Mouse (Mus musculus): Measurements from ENCODE around the gene 1700010I14Rik. TPM values are rescaled to one million over a fixed set of nuclear protein-coding genes. Genes with fewer than 3 reads are reported as not detected.

1700010I14Rik gene
- polyA plus RNA-seq, 1 experiment, result not detected

DNA sequence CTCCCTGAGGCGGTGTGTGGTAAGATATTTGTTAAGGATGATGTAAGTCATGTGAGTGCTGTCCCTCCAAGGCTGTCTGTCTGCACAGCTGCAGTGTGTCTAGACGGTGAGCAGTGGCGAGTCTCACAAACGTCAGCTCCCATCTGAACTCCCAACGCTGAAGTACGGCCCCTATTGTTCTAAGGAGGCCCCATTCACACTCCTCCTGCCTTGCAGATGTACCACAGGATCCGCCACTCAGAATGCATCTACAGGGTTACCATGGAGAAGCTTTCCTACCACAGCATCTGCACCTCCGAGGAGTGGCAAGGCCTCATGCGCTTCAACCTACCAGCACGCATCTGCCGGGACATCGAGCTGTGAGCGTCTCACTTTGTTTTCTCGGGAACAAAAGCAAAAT lies 26.5 kb upstream of the 1700010I14Rik start:
- Histone ChIP-seq H3K27me3 (ENCODE audit: control insufficient read depth, insufficient read depth, low read length, poor library complexity, severe bottlenecking) (no peaks in the 10 kb centered on the region), H3K4me3 (ENCODE audit: low read depth, low read length) (no peak overlapping the region), H3K9ac (ENCODE audit: low read depth, poor library complexity, severe bottlenecking) (no peak overlapping the region), H3K27ac (ENCODE audit: insufficient read depth, low read length) (no peak overlapping the region), H3K9me3 (replicated peaks; ENCODE audit: control insufficient read depth, insufficient read depth, low read length, poor library complexity, severe bottlenecking) (no peaks in the 10 kb centered on the region), H3K4me1 (ENCODE audit: control insufficient read depth, insufficient read depth, low read length) (no peaks in the 10 kb centered on the region), H3K36me3 (ENCODE audit: control insufficient read depth, insufficient read depth, low read length, poor library complexity, severe bottlenecking) (no peaks in the 10 kb centered on the region)
- TF ChIP-seq CTCF (IDR thresholded peaks at IDR 0.05; ENCODE audit: low read depth, low read length) (no peak), EP300 (IDR thresholded peaks at IDR 0.05; ENCODE audit: insufficient read depth, low read depth, low read length) (no peak), POLR2A (IDR thresholded peaks at IDR 0.05; ENCODE audit: insufficient read depth, low read length) (no peak)

DNA sequence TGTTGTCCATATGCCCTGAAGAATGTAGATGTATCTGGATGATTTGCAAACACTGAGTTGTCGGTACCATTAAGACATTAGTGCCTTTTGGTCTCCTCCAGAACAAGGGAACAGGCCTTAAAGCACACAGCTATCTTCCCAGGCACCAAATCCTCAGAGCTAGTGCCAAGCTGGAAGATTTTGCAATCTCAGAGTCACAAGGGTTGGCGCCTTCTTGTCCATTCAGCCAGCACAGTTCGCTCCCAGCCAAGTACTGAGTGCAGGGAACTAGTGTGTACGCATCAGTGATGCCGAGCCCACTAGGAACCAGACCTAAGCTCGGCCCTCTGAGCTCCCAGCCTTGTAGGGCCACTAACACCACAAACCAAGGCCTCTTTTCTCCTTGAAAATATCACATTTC lies 23.0 kb upstream of the 1700010I14Rik start:
- H3K9ac ChIP-seq (ENCODE audit: low read depth, poor library complexity, severe bottlenecking), result no peak overlapping the region
- TF ChIP-seq EP300 (IDR thresholded peaks at IDR 0.05; ENCODE audit: insufficient read depth, low read depth, low read length), result no peak
- TF ChIP-seq CTCF (IDR thresholded peaks at IDR 0.05; ENCODE audit: low read depth, low read length), result no peak
- TF ChIP-seq POLR2A (IDR thresholded peaks at IDR 0.05; ENCODE audit: insufficient read depth, low read length), result no peak
- no peak overlapping the region for H3K4me3 ChIP-seq (ENCODE audit: low read depth, low read length)
- H3K4me1 ChIP-seq (ENCODE audit: control insufficient read depth, insufficient read depth, low read length), result no peaks in the 10 kb centered on the region
- no peaks in the 10 kb centered on the region for H3K36me3 ChIP-seq (ENCODE audit: control insufficient read depth, insufficient read depth, low read length, poor library complexity, severe bottlenecking)
- H3K27ac ChIP-seq (ENCODE audit: insufficient read depth, low read length), result no peak overlapping the region
- no peaks in the 10 kb centered on the region for H3K9me3 ChIP-seq (replicated peaks; ENCODE audit: control insufficient read depth, insufficient read depth, low read length, poor library complexity, severe bottlenecking)
- no peaks in the 10 kb centered on the region for H3K27me3 ChIP-seq (ENCODE audit: control insufficient read depth, insufficient read depth, low read length, poor library complexity, severe bottlenecking)

DNA sequence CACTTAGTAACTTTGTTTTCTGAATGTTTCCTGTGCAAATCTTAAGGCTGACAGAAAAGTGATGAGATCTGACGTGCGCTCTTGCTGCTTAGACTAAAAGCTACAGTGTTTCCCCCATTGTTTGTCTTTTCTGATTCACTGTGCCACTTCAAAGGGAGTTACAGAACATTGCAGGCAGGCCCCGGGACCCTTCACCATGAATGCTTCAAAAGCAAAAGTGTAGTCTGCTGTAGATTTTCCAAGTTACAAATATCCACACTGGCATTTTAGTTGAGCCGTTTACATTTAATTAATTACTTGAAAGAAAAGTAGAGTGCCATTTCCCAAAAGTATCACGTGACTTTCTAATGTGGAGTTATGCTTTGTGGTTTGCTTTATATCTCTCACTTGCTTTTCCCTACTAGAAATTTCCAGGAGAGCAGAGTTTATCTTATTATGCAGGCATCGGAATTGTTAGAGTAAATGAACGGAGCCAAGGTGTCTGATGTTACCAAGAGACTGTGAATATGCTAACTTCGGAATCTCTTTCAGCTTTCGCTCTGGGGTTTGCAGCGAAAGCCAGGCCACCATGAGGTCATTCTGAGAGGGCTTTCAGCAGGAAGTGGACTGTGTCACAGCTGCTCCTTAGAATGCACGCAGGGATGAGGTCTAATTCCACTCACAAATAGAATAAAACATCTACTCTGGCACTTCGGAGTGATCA lies 15.8 kb upstream of the 1700010I14Rik start:
- TF ChIP-seq POLR2A (IDR thresholded peaks at IDR 0.05; ENCODE audit: insufficient read depth, low read length) (no peak), EP300 (IDR thresholded peaks at IDR 0.05; ENCODE audit: insufficient read depth, low read depth, low read length) (no peak), CTCF (IDR thresholded peaks at IDR 0.05; ENCODE audit: low read depth, low read length) (no peak)
- no peaks in the 10 kb centered on the region for H3K27me3 ChIP-seq (ENCODE audit: control insufficient read depth, insufficient read depth, low read length, poor library complexity, severe bottlenecking)
- H3K9me3 ChIP-seq (replicated peaks; ENCODE audit: control insufficient read depth, insufficient read depth, low read length, poor library complexity, severe bottlenecking), result no peaks in the 10 kb centered on the region
- H3K4me3 ChIP-seq (ENCODE audit: low read depth, low read length), result no peak overlapping the region
- no peaks in the 10 kb centered on the region for H3K36me3 ChIP-seq (ENCODE audit: control insufficient read depth, insufficient read depth, low read length, poor library complexity, severe bottlenecking)
- H3K9ac ChIP-seq (ENCODE audit: low read depth, poor library complexity, severe bottlenecking), result no peak overlapping the region
- no peaks in the 10 kb centered on the region for H3K4me1 ChIP-seq (ENCODE audit: control insufficient read depth, insufficient read depth, low read length)
- H3K27ac ChIP-seq (ENCODE audit: insufficient read depth, low read length), result no peak overlapping the region

DNA sequence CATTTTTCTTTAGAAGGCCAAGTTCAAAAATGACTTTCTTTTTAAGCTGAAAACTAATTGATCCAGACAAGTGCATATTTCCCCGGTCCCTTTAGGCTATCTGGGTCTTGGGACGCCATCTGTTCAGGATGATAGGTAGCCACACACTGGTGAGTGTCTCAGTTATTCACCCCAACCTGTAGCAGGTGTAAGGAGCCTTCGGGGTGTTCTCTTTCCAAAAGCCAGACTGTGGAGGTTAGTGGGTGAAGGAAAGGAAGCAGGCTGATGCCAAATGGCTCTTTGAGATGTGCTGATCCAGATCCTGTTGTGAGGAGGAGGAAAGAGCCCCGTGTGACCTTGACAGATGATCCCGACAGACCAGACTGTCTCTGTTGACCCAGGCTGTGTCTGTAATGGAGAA lies 14.8 kb upstream of the 1700010I14Rik start:
- H3K36me3 ChIP-seq (ENCODE audit: control insufficient read depth, insufficient read depth, low read length, poor library complexity, severe bottlenecking), result no peaks in the 10 kb centered on the region
- H3K4me3 ChIP-seq (ENCODE audit: low read depth, low read length), result no peak overlapping the region

DNA sequence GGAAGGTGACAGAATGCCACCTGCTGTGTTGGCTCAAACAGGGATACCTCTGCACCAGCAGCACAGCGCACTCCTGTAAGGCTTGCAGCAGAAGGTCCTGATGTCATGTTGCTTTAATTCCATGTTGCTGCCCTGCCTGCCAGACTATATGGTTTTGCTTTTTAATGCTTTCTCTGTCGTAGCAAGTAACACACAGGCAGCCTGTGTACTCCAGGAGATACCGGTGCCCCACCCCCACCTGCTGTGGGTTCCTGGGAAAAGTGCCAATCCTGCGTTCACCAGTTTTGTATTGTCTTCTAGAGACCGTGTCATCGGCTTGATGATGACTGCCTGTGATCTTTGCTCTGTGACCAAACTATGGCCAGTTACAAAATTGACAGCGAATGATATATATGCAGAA lies 13.7 kb upstream of the 1700010I14Rik start:
- no peaks in the 10 kb centered on the region for H3K4me1 ChIP-seq (ENCODE audit: control insufficient read depth, insufficient read depth, low read length)
- H3K27ac ChIP-seq (ENCODE audit: insufficient read depth, low read length), result no peak overlapping the region
- no peaks in the 10 kb centered on the region for H3K27me3 ChIP-seq (ENCODE audit: control insufficient read depth, insufficient read depth, low read length, poor library complexity, severe bottlenecking)
- no peaks in the 10 kb centered on the region for H3K36me3 ChIP-seq (ENCODE audit: control insufficient read depth, insufficient read depth, low read length, poor library complexity, severe bottlenecking)
- no peaks in the 10 kb centered on the region for H3K9me3 ChIP-seq (replicated peaks; ENCODE audit: control insufficient read depth, insufficient read depth, low read length, poor library complexity, severe bottlenecking)
- H3K9ac ChIP-seq (ENCODE audit: low read depth, poor library complexity, severe bottlenecking), result no peak overlapping the region
- H3K4me3 ChIP-seq (ENCODE audit: low read depth, low read length), result no peak overlapping the region
- TF ChIP-seq EP300 (IDR thresholded peaks at IDR 0.05; ENCODE audit: insufficient read depth, low read depth, low read length) (no peak), CTCF (IDR thresholded peaks at IDR 0.05; ENCODE audit: low read depth, low read length) (no peak), POLR2A (IDR thresholded peaks at IDR 0.05; ENCODE audit: insufficient read depth, low read length) (no peak)

More for the DNA sequence above, 14.8 kb upstream of the 1700010I14Rik start:
- Histone ChIP-seq H3K9ac (ENCODE audit: low read depth, poor library complexity, severe bottlenecking) (no peak overlapping the region), H3K27me3 (ENCODE audit: control insufficient read depth, insufficient read depth, low read length, poor library complexity, severe bottlenecking) (no peaks in the 10 kb centered on the region), H3K4me1 (ENCODE audit: control insufficient read depth, insufficient read depth, low read length) (no peaks in the 10 kb centered on the region), H3K27ac (ENCODE audit: insufficient read depth, low read length) (no peak overlapping the region), H3K9me3 (replicated peaks; ENCODE audit: control insufficient read depth, insufficient read depth, low read length, poor library complexity, severe bottlenecking) (no peaks in the 10 kb centered on the region)
- TF ChIP-seq CTCF (IDR thresholded peaks at IDR 0.05; ENCODE audit: low read depth, low read length), result no peak
- no peak for TF ChIP-seq EP300 (IDR thresholded peaks at IDR 0.05; ENCODE audit: insufficient read depth, low read depth, low read length)
- no peak for TF ChIP-seq POLR2A (IDR thresholded peaks at IDR 0.05; ENCODE audit: insufficient read depth, low read length)

DNA sequence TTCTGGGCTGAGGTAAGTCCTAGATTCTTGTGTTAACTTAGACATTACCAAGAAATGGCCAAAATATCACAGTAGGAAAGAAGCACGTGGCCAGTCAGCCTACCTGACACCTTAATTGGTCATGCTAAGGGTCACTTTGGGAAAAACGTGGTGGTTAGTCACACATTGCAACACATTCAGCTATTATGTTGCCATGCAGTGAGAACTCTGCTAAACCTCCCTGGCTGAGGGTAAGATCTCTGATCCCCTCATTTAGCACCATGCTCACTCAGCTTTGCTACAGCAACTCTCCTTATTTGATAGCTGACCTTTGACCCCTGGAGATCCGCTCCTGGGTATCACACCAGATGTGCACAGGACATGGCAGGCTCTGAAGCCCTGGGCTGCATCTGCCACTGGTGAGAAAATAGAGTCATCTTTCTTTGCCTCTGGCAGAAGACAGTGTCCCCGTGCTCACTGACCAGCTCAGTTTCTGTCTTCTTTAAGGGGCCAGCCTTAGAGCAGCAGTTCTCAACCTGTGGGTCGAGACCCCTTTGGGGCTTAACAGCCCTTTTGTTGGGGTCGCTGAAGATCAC lies 13.2 kb upstream of the 1700010I14Rik start:
- Histone ChIP-seq H3K4me1 (ENCODE audit: control insufficient read depth, insufficient read depth, low read length) (no peaks in the 10 kb centered on the region), H3K9me3 (replicated peaks; ENCODE audit: control insufficient read depth, insufficient read depth, low read length, poor library complexity, severe bottlenecking) (no peaks in the 10 kb centered on the region), H3K27me3 (ENCODE audit: control insufficient read depth, insufficient read depth, low read length, poor library complexity, severe bottlenecking) (no peaks in the 10 kb centered on the region), H3K4me3 (ENCODE audit: low read depth, low read length) (no peak overlapping the region), H3K36me3 (ENCODE audit: control insufficient read depth, insufficient read depth, low read length, poor library complexity, severe bottlenecking) (no peaks in the 10 kb centered on the region), H3K9ac (ENCODE audit: low read depth, poor library complexity, severe bottlenecking) (no peak overlapping the region), H3K27ac (ENCODE audit: insufficient read depth, low read length) (no peak overlapping the region)
- TF ChIP-seq EP300 (IDR thresholded peaks at IDR 0.05; ENCODE audit: insufficient read depth, low read depth, low read length) (no peak), POLR2A (IDR thresholded peaks at IDR 0.05; ENCODE audit: insufficient read depth, low read length) (no peak), CTCF (IDR thresholded peaks at IDR 0.05; ENCODE audit: low read depth, low read length) (no peak)

Measured in ES-Bruce4 (cell line).